Mouse (Mus musculus) layer of hippocampus, postnatal 10 days (tissue): ENCODE measurements at regions not wholly inside any gene's neighbourhood (a gene's known extent, or its start where the extent isn't known, plus 50 kb on each side); places are given as distances from the start of the nearest gene placed in this dataset.
"Not testable (repeated sequence)": the region's sequence is repeated elsewhere in the genome, so short reads cannot be mapped to it uniquely, and the experiment has no call there.

ENCODE experiments used
- DNase-seq, 2 experiments: peaks; one replicate each; pipeline ENCODE4 v3.0.0; 2021; ENCODE audit warnings: low spot score in 2 of 2

DNA sequence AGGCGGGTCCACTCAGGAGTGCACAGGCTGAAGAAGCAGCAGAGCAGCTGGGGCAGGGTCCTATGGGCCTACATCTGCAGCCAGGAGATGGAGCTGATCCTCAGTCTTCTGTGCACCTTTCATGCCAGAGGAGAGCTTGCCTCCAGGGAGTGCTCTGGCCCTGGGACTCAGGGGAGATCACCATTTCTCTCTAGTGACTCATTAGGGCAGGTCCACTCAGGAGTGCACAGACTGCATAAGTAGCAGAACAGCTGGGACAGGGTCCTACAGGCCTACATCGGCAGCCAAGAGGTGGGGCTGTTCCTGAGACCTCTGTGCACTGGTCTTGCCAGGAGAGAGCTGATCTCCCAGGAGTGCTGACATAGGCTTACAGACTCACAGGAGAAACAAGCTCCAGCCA lies 159.4 kb upstream of the Gm21897 start:
- no peak for DNase-seq

DNA sequence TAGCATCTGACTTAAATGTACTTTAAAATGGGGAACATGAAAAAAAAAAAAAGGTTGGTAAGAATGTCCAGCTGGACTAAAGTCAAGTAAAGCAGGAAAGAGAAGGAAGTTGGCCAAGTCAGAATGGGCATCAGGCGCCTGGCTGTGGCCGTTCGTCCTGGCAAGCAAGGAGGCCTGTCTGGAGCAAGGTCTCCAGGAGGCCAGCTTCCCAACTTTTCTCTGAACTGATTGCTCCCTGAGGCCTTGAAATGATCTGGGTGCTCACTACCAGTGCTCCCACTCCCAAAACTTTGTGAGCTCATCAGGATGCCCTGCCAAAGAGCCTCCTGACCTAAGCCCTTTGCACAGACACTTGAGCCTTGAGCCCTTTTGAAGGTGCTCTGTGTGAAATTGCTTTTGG lies 141.7 kb upstream of the Gm21897 start:
- DNase-seq: peak in 1 of 2 experiments; percentile 18

DNA sequence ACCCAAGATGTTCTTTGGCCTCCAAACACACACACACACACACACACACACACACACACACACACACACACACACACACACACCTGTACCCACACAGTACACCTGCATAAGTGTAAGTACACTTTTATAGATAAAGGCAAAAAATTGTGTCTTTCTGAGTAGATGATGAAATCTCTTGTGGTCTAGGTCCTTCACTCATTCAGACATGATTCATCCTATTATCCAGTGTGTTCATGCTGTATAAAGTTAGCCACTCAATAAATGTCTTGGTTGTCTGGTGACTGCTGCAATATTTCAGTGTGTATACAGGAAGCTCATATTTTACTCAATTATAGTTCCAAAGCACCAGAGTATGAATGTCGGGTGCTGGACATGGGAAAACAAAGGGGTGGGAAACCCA lies 131.5 kb upstream of the Gm21897 start:
- no peak for DNase-seq

DNA sequence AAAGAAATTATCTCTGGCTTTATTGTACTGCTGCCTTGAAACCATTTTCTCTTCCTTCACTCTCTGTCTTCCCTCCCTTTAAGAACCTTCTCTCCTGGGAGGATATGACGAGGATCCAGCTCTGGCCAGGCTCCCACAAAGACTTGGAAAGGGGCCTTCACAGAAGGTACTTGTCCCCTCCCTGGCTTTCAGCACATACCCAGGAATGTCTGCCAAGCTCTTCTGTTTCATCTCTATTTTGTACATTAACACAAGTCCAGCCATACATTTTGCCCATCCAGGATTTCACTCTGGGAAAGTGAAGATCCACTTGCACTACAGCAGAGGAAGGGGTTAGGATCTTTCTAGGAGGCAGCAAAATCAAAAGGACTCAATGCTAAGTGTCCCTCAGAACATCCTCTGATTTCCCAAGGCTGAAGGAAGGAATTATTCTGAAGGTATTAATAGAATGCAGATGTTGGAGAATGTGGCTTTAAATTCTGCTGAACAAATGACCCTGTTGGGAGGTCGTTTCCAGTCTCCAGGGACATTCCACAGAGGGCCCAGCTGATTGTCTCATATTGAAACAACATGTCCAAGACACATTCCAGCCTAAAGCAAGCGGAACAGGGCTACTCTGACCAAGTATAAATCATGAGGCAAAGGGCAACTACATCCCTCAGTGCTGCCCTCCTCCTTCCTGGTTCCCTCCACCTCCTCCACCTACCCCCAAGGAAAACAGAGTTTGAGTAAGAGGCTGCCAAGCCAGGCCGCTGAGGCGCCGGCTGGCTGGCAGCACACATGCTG lies 122.1 kb upstream of the Gm21897 start:
- peak in 1 of 2 experiments; percentile 21 for DNase-seq

GRCm38 (mm10) chr16:15195931-15196330 lies 121.3 kb upstream of the Gm21897 start:
- not testable (repeated sequence) for DNase-seq

- no peak for DNase-seq
Observed at GRCm38 (mm10) chr16:15196855-15197254, 120.4 kb upstream of the Gm21897 start.

GRCm38 (mm10) chr16:15215921-15216320 lies 101.3 kb upstream of the Gm21897 start:
- DNase-seq: no peak

- DNase-seq: no peak
Observed at GRCm38 (mm10) chr16:15220961-15221547, 96.2 kb upstream of the Gm21897 start.

GRCm38 (mm10) chr16:15237836-15238235 lies 79.4 kb upstream of the Gm21897 start:
- no peak for DNase-seq

- no peak for DNase-seq
Observed at GRCm38 (mm10) chr16:15238449-15238848, 78.8 kb upstream of the Gm21897 start.

- DNase-seq: no peak
Observed at GRCm38 (mm10) chr16:15250186-15250585, 67.1 kb upstream of the Gm21897 start.

DNA sequence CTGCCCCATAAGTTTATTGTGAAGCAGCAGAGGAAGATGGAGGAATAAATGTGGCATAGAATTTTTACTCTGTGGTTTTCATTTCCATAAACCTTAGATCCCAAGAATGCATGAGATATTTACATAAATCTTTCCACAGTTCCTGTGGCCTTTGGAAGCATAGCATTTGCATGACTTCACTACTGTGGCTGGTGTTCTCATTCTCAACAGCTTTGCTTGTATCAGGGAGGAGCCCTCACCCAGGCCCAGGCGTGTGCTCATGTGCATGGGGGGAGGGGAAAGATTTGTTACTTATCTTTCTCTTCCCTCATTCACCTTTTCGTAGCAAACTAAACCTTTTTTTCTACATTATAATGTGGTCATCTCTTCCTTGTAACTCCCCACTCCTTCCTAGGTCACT lies 65.6 kb upstream of the Gm21897 start:
- no peak for DNase-seq

DNA sequence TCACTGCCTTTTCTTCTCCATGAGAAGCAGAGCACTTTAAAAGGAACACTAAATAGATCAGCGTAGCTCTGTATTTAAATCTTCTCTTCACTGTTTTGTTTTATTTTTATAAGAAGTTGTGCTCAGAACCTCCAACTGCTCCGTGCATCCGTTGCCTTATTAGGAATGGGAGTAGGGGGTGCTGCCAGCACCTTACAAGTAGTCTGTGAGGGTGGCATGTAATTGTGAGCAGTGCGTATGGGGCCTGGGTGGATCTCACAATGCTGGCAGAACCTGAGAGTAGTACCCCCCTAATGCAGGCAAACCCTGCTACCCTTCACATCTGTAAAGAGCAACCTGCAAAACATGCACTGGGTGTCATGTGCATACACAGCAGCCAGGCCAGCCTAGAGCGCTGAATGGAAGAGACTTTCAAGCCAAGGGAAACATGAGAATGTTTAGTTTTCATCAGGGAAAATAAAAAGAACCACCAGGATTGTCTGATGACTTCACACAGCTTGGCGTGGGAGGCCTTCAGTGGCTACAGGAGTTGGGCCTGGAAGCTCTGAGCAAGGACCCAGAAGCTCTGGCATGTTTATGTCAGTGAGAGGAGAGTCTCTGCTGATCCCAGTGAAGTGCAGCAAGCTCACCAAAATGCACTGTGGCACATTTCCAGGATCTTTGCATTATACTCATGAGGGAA lies 64.5 kb upstream of the Gm21897 start:
- DNase-seq: no peak

DNA sequence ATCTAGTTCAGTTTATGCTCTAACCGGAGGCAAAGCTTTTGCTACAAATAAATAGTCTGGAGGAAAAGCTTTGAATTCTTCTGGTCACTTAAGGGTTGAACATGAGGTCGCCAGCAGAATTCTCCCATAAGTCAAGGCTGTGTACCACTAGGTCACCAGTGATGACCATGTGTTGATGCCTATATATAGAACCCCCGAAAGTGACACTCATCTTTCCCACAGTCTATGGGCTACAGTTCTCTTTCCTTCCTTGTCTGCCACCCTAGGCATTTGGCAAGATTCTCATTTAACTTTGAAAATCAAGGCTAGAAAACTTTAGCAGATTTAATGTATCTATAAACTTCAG lies 63.9 kb upstream of the Gm21897 start:
- no peak for DNase-seq

GRCm38 (mm10) chr16:15254669-15255068 lies 62.6 kb upstream of the Gm21897 start:
- no peak for DNase-seq

- no peak for DNase-seq
Observed at GRCm38 (mm10) chr16:15259474-15259873, 57.8 kb upstream of the Gm21897 start.

DNA sequence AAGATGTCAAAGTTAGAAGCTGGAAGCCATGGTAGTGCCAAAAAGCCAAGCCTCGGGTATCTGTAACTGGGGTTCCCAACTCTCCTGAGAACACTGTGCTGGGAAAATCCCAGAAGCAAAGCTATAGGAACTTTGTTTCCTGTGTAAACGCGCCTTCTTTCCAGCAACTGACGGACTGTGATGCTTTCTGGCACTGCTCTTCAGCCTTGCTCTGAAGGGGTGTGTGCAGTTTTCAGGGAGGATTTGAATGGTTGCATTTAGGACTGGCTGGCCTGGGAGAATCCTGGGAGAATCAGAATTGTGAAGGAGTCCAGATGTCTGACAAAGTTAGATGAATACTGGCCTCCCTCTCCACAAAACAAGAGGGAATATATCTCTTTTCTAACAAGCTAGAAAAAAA lies 57.2 kb upstream of the Gm21897 start:
- DNase-seq: no peak
